In the genomic region with DNA sequence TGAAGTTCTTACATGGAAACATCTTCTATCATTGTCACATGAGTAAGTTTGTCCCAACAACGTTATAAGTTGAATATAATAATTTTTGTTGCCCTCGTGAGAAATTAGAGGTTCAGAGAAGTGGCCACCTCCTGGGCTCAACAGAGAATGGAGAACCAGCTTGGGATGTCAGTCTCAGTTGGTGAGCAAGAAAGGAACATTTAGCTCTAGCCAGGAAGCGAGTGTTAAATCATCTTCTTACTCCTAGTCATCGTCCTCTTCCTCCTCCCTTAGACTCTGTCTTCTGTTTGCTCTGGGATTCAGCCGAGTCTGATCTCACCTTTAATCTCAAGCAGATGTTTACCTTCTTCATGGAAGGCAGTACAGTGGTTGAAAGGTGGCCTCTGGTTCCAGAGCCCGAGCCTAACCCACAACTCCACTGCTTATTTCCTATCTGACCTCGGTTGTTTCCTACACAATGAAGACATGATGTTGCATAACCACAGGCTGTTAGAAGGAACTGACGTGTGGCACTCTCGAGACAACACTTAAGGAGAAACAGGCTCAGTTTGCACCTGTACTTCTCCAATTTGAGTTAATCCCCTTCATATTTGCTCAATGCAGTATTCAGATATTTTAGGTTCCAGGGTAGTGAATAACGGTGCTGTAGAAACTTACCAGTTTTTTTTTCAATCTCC, we compare ENCODE assay signal across 12 mouse cellular contexts.
"Had no signal": no experiment of that assay in that cellular context is flagged by ENCODE, and none has a peak within 500 bp of the region (broad histone marks: within the 10 kb centered on the region; RNA-seq: fewer than 3 reads in every experiment).

No protein-coding gene starts in this region.

- ATAC-seq: inflammation-experienced regulatory T-cells, adult 6 months; intestine, postnatal 0 days; liver, embryonic 12.5 days; midbrain, embryonic 15.5 days had no signal

- H3K9ac ChIP-seq: liver, embryonic 12.5 days; midbrain, embryonic 15.5 days; neural tube, embryonic 12.5 days had no signal

- DNase-seq: kidney, adult 8-10 months; kidney, postnatal 4 days; right cerebral cortex, postnatal 14 days; thymus, postnatal 36 days had no signal

- H3K27ac ChIP-seq: kidney, postnatal 0 days; limb, embryonic 10.5 days; liver, embryonic 12.5 days; macrophage; midbrain, embryonic 15.5 days; neural tube, embryonic 12.5 days had no signal

- H3K4me2 ChIP-seq: liver, embryonic 12.5 days; midbrain, embryonic 15.5 days; neural tube, embryonic 12.5 days had no signal

- H3K27me3 ChIP-seq: liver, embryonic 12.5 days; midbrain, embryonic 15.5 days; neural tube, embryonic 12.5 days had no signal

- H3K4me3 ChIP-seq: limb, embryonic 10.5 days; liver, embryonic 12.5 days; midbrain, embryonic 15.5 days; neural tube, embryonic 12.5 days had no signal

- H3K4me1 ChIP-seq: midbrain, embryonic 15.5 days; neural tube, embryonic 12.5 days had no signal

- H3K9me3 ChIP-seq: limb, embryonic 10.5 days; liver, embryonic 12.5 days; midbrain, embryonic 15.5 days; neural tube, embryonic 12.5 days had no signal

- H3K36me3 ChIP-seq: limb, embryonic 10.5 days; liver, embryonic 12.5 days; midbrain, embryonic 15.5 days; neural tube, embryonic 12.5 days had no signal
